Mouse (Mus musculus) cerebellum, adult 8-10 months (tissue): ENCODE results near the gene Cep170b.

ENCODE experiments used
- DNase-seq: peaks from one replicate; pipeline ENCODE4 v3.0.0; 2022

Gene Cep170b

DNA sequence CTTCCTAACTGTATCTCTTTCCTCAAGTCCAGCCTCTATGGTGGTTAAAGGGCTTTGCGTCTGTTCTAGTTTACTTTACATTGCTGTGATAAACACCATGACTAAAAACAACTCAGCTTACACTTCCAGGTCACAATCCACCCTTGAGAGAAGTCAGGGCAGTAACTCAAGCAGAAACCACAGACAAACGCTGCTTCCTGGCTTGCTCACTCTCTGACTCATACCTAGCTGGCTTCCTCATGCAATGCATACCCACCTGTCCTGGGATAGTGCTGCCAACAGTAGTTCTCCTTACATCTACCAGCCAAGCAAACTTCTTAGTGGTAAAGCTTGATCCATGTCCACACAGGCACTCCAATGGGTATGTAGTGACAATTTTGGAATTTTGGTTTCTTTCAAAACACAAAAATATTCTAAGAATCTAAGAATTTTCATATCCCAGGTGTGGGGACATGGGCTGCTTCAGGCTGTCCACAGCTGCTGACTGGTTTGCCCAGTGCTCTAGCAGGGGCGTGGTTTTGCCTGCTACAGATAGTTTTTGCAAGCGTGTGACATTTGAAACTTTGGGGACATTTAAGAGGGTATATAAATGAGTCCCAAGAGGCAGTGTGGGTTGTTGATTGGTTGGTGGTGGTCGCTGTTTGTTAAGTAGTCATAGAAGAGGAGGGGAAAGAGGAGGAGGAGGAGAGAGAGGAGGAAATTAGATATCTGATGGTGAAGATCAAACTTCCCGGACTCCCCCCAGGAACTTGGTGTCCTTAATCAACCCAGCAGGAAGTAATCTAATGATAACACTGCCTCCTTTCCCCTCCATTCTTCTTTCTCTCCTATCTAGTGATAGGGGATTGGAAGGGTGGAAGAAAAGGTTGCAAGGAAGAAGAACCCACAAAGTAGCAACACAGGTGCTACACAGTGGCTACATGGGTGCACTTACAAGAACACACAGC, 17.6 kb upstream of the Cep170b start:
- DNase-seq: no peak

DNA sequence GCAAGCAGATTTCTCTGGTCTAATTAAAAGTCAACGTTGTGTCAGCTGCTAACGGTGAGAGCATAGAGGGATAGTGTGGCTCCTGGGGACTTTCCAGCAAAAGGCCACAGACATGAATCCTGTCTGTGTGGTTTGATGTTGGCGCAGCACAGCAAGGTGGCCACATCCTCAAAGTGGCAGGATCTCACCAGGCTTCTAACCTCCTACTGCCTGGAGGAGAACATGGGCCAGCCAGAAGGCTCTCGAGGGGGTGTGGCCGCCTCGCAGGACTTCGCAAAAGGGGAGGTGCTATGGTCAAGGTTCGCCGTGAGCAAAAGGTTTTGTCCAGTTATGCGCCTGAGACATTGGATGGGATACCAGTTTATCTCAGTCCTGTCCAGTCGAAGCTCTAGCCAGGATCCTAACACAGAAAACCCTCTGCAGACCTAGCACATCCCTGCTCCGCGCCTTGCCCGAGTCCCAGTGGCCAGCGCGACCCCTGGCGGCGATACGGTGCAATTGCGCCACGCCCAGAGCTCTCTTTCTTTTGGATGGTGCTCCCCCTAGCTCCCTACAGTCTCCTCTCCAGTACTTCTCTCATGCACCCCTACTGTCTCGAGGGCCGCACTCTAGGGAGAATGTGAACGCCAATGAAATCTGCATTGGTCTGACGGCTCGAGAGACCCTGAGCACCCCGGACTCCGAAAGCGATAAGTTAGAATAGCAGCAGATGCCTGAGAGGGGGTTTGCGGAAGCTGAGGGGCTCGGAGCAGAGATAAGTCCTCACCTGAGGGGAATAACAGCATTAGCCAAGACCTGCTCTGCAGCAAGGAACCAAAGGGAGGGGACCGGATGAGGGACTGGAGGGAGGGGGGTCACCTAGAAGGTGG, 13.3 kb upstream of the Cep170b start:
- peak; percentile 90 for DNase-seq

DNA sequence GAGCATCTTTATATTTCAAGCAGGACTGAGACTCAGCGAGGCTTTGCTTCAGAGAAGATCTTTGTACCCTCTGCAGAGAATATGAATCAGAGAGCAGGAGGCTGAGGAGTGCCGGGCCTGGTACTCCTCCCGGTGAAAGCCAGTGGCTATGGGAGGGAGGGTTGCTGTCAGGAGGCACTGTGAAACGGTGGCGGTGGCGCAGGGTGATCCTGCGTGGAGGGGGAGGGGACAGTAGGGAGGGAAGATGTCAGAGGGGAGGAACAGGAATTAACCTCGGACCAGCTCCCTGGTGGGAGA, 12.7 kb upstream of the Cep170b start:
- DNase-seq: no peak

DNA sequence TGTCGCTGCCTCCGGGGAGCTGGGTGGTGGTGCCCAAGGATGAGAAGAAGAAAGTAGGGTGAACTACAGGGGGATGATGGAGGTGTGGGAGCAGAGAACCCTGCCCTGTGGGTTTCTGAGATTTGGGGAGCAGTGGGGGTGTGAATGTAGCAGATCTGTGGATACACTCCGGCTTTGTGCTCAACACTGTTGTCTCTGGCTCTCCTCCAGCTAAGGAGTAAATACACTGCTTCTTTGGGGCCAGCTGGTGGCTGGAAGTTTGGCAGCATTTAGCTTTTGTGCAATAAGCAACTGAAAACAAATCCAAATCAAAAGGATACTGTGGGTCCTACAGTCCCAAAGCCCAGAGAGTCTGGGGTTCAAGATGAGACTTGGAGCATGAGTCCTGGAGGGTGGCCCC, 6.3 kb upstream of the Cep170b start:
- DNase-seq: no peak

DNA sequence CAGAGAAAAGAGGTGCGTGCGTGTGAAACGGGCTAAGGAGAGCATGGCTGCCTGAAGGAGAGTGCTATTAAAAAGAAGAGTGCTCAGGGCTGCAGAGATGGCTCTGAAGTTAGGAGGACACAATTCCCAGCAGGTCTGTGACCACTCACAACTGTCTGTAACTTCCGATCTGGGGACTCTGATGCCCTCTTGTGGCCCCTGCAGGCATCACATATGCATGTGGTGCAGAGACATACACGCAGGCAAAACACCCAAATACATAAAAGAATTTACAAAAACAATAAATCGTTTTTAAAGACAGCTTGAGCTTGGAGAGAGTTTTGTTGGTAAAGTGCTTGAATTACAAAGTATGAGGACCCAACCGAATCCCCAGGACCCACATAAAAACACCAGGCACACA, 3.1 kb upstream of the Cep170b start:
- DNase-seq: no peak

DNA sequence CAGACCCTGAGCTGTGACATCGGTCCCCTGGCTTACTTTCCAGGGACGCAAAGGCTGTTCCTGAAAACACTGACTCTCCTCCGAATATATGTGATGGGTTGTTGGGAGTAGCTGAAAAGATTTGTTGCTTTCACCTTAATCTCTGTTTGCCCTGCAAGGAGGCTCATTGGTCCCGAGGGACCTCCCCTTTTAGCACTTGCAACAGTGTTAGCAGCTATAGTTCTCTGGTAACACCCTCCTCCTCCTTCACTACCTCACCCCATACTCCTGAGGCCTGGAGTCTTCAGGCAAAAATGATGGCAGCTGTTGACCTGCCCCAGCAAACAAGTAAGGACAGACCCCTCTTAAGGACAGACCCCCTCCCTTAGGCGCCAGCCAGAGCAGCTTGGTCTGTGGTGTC, 1.3 kb upstream of the Cep170b start:
- no peak for DNase-seq

DNA sequence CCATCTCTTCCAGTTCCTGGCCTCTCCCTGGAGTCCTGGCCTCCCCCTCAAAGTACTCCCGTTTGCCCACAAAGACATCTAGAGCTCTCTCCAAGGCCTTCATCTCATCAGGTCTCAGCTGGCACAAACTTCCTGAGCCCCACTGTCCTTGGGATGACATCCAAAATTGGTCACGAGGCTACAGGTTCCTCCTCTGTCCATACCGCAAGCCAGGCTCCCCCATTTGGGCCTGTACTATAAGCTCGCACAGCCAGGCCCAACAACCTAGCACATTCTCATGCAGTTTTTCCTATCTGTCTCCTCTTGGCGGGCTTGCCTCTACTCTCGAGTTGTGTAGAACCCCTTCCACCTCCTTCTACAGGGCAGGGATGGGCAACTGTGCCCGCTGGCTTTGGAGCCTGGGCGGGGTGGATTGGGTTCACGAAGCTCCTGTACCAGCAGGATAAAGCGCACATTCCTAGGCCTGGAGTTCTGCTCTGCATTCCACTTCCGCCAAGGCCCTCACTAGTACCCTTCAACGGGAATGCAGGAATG, 702 bp downstream of the Cep170b start:
- DNase-seq: no peak

DNA sequence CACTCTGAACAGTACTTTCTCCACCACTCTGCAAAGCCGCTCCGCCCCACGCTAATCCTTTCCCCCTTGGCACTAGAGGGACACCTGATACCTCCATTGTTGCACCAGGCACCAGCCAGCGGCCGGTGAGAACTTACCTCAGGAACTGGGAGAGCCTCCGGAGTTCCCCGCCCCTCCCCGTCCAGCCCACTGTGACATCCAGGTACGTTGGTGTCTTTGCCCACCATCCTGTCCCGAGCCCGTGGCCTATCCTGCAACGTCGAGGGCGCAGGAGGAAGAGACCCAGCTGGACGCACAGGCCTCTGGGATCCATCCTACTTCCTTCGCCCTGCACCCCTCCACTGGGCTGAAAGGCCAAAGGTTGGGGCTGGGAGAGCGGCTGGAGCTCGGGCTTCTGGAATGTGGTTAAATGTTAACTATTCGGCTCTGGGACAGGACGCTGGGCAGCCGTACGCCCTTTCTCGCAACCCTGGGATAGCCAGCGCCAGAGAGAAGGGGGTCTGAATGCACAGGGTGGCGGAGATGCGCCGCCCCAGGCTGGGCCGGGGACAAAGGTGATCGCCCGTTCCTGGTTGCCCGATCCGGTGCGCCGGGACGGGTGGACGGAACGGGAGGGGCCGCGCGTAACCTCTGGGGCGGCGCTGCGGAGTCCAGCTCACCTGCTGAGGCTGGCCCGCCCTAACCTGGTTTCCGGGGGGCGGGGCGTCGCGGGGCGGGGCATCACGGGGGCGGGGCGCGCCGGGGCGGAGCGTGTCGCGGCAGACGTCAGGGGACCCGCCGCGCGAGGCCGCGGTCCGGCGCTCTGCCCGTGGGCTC, 1.4 kb downstream of the Cep170b start:
- DNase-seq: peak; percentile 71

DNA sequence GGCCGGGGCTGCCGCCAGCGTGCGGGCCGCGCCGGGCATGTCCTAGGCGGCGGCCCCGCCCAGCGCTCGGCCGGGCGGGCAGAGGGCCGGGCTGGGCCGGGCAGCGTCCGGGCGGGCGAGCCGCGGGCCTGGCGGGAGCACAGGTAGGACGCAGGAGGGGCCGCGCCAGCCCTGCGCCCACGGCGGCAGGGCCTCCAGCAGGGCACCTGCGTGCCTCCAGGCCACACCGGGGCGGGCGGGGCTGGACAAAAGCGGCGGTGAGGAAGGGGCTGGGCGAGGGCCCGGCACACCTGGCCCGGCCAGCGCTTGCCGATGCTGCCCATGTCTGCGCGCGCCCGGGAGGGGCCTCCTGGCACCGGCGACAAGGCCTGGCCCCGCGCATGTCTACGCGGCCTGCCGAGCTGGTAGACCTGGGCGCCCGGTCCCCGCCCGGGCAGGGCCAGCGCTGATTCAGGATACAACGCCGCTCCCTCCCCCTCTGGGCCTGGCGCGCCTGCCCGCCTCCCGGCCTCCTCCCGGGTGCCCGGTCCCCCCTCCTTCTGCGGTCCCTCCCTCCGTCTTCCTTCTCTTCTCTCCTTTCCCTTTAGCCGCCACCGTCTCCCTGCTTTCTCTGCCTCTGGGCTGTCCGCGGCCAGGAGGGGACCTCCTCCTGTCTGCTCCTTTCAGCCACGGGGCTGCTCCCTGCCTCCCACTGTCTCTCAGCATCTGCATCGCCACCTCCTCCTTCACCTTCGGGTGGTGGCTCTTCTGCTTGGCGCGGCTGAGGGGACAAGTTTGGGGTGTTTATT, 2.2 kb downstream of the Cep170b start:
- peak; percentile 72 for DNase-seq

DNA sequence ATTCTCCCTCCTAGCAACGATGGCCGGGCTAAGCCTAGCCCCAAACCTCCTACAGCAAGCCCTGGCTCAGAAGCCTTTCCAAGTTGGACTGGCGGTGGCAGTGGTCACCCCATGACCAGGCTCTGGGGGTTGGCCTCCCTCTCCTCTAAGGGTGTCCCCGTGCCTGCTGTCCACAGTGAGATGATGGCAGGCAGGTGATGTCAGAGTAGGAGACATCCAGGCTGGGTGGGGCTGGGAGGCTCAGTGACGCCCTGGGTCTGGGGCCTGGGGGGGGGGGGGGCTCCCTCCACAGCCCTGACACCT, 2.7 kb downstream of the Cep170b start:
- no peak for DNase-seq

DNA sequence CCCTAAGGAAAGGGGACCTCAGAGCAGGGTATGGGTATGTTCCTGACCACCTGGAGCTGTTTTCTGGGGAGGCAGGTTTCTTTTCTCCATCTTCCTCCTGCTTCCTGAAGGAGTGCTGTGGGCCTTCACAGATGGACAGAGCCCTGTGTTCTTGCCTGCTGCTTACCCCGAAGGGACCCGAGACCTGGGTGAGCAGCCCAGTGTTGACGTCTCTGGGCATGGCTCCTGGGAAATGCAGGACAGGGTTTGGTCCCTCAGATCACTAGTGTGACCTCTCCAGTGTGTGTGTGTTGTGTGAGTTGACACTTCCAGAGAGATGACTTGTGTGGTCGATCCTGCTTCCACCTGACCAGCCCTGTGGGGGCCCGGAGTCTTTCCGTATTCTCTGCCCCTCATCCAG, 3.2 kb downstream of the Cep170b start:
- peak; percentile 28 for DNase-seq

DNA sequence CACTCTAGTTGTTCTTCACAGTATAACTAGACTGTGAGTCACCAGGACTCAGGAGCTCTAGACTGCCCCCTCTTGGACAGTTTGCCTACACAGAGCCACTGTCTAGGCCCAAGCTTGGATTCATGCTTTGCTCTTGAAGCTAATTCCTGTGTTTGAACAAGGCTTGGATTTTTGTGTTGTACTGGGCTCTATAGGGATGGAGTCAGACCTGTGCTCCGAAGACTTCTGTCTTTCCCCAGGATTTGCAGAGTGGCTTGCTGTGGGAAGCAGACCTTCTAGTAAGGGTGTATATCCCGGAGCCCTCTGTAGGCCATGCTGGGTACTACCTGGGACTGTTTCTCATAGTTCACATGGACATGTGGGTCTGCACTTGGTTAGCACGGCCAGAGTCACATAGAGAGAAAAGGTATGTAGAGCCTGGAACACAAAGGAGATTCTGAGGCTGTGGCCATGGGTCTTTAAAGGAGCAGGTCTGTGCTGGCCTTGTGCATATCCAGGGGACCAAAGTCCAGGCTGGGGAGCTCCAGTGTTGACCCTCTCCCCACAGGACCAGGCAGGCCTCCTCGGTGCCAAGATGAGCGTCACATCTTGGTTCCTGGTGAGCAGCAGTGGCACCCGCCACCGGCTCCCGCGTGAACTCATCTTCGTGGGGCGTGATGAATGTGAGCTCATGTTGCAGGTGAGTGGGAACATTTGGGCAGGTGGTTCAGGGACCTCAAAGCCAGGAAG, 4.0 kb downstream of the Cep170b start:
- DNase-seq: peak; percentile 79

DNA sequence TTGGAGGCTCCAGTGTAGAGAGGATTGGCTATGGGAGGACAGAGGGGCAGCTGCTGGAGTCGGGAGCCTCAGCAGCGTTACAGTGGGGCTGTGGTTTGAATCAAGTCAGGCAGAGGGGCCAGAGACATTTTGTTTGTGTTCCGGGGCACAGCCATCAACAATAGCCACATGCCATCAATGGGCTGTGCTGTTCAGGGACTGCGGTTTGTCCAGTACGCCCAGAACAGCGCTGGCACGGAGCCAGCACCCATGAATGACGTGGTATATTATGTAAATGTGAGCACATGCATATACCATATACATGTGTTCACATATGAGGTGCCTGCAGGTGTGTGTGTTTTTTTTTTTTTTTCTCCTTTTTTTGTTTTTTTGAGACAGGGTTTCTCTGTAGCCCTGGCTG, 7.5 kb downstream of the Cep170b start:
- no peak for DNase-seq

DNA sequence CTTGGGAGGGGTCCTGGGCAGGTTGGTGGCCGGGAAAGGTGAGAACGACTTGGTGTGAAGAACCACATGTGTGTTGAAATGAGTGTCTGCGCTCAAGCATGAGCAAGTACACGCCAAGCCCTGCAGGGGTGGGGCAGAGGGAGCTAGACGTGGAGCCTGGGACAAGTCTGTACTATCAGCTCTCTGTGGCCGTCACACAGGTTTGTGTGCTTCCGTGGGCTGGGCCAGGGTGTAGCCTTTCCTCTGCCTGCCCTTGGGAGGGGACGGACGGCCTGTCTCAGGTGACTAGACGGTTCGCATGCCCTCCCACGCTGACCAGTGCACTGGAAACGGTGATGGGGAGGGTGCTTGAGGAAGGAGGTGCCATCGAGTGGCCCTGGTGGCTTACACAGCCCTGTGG, 10.6 kb downstream of the Cep170b start:
- DNase-seq: no peak

DNA sequence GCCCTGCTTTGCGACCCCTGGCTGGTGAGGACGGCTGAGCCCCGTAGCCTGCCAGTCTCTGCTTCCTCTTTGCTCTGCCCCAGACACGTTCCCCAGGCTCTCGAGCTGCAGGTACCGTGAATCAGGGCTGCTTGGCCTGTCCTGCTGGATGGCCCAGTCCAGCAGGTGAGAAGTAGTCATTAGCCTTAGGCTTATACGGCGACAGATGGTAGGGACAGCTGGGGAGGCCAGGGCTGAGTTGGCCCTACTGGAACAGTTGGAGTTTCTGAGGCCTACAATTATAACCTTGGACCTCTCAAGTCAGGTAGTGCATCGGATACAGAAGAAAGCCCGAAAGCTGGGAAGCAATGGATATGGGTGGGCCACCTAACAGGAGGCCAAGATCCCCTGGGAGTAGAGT, 12.3 kb downstream of the Cep170b start:
- DNase-seq: peak; percentile 49

DNA sequence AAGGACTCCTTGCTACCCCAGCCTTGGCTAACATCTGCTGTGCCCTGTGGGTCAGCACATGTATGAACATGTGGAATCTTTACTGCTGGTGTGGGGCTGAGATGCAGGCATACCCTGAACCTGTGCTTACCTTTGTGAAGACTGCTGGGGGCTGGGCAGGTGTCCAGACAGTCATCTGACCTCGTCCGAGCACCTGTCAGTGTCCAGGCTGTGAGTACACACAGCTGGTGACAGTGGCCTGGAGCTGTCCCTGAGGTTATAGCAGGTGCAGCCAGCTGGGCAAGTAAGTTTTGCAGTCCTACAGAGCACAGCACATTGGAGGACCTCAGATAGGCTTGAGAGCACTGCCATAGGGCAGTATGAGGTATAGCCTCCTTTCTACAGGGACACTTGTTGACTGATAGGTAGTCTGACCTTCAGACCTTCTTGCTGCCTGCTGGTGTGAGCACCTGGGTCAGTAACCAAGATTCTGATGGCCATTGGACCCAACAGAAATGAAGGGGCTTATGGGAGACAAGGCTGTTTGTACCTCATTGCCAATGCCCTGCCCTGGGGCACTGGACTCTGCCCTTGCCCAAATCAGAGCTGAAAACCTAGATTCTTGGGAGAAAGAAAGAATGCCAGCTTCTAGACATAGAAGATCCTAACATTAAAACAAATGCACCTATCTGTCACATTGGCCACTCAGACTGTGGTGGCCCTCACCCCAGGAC, 14.0 kb downstream of the Cep170b start:
- peak; percentile 33 for DNase-seq

DNA sequence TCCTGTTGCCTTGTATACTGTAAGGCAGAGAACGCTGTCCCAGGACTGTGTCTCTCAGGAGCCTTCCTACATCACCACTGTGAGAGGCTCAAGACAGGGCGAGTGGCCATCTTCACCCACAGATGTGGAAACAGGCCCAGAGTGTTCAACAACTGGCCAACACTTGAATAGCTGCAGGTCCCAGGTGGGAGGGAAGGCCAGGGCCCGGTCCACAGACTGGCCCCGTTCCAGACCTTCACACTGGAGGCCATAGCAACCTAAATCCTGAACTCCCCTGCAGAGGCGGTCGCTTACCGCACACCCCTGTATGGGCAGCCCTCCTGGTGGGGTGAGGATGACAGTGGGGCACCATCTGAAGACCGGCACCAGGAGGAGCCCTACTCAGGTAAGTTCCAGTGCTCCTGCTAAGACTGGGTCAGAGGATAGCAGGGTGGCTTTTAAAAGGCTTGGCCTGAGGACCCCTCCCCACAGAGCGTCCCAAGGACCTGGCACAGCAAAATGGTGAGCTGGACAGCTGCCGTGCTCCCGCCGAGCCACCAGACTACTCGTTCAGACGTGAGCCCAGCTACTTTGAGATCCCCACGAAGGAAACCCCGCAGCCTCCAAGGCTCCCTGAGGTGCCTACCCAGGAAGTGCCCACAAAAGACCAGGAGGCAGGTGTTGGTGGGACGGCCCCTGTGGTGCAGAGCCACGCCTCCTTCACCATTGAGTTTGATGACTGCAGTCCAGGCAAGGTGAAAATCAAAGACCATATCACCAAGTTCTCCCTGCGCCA, 14.8 kb downstream of the Cep170b start:
- DNase-seq: no peak

DNA sequence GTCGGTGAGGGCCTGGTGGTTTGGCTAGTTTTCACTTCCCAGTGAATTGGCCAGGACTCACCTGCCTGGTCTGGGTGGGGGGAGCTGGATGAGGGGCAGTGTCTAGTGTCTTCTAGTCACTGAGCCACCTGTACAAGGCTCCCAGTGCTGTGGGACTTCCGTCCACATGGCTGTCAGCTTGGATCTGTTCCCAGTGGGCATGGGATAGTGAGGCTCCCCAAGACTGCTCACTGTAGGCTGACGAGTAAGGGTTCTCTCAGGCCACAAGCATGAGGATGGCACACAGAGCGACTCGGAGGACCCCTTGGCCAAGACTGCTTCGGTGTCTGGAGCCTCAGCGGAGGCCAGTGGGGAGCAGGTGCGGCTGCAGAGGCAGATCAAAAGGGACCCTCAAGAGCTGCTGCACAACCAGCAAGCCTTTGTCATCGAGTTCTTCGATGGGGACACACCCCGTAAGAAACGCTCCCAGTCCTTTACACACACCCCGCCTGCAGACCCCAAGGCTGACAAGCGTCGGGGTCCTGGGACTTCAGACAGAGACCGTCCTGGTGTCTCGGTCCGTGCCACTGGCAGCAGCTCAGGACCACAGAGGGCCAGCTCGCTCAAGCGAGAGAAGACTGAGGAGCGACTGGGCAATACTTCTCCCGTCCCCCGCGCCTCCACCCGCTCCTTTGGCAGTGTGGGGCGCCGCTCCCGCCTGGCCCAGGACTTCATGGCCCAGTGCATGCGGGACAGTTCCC, 15.8 kb downstream of the Cep170b start:
- peak; percentile 41 for DNase-seq

DNA sequence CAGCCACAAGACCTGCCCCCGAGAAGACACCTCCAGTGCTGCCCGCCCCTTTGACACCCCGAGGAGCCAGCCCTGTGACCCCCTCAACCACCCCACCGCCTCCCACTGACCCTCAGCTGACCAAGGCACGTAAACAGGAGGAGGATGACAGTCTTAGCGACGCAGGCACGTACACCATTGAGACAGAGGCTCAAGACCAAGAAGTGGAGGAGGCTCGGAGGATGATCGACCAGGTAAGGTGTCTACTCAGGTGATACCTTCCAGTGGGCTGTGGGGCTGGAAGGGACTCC, 16.3 kb downstream of the Cep170b start:
- DNase-seq: no peak

DNA sequence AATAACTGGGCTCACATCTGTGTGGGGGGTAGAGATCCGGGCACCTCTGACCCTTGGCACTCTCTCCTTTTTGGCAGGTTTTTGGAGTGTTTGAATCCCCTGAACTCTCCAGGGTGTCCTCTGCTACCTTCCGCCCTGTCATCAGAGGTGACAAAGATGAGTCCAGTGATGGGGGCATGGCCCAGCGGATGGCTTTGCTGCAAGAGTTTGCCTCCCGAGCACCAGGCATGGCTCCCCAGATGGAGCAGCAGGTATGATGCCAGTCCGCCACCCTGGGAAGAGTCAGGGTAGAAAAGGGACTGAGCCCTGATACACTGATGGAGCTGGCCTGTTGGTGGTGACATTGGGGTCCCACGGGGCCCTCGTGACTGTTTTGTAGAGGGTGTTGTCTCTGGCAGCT, 16.8 kb downstream of the Cep170b start:
- no peak for DNase-seq
